Mouse (Mus musculus) embryonic facial prominence, embryonic 12.5 days (tissue): ENCODE results near the gene Chst5. TPM values are rescaled to one million over a fixed set of nuclear protein-coding genes. Genes with fewer than 3 reads are reported as not detected.

Experiments used
- ATAC-seq: fragments of 200-750 bp; cut with Nextera tagmentation; 2 replicates; pipeline ENCODE4 v1.8.0; 2017; ENCODE audit not compliant: insufficient number of reproducible peaks, insufficient read depth, low FRiP score, low TSS enrichment
- H3K27ac ChIP-seq: fragments of 300-500 bp; sonication (generic); 2 replicates; pipeline ENCODE4 v1.5.1; 2016; ENCODE audit warnings: mild to moderate bottlenecking
- H3K27me3 ChIP-seq: fragments of 300-500 bp; sonication (generic); 2 replicates; pipeline ENCODE4 v1.6.1; 2016; ENCODE audit warnings: mild to moderate bottlenecking, moderate library complexity
- H3K36me3 ChIP-seq: fragments of 300-500 bp; sonication (generic); 2 replicates; pipeline ENCODE4 v1.6.1; 2016; ENCODE audit warnings: mild to moderate bottlenecking
- H3K4me1 ChIP-seq: fragments of 300-500 bp; sonication (generic); 2 replicates; pipeline ENCODE4 v1.6.1; 2016
- H3K4me2 ChIP-seq: fragments of 300-500 bp; sonication (generic); replicated peaks from 2 replicates; pipeline ENCODE4 v1.6.1; 2016; ENCODE audit warnings: mild to moderate bottlenecking, moderate library complexity
- H3K4me3 ChIP-seq: fragments of 300-500 bp; sonication (generic); 2 replicates; pipeline ENCODE4 v1.5.1; 2016; ENCODE audit warnings: mild to moderate bottlenecking
- H3K9ac ChIP-seq: fragments of 300-500 bp; sonication (generic); 2 replicates; pipeline ENCODE4 v1.6.1; 2016; ENCODE audit warnings: mild to moderate bottlenecking, moderate library complexity
- H3K9me3 ChIP-seq: fragments of 300-500 bp; sonication (generic); 2 replicates; pipeline ENCODE4 v1.6.1; 2016; ENCODE audit warnings: mild to moderate bottlenecking, moderate library complexity
- WGBS: fragments of 180-500 bp; shearing (Covaris S2); methylation state at CpG from one replicate; pipeline ENCODE4 v1.1.7; 2016; 5-methylcytosine and 5-hydroxymethylcytosine counted together
- polyA plus RNA-seq: library from polyadenylated mRNA; unstranded; fragments of >200 nt; fragmentation: Nextera tagmentation; extraction: Ambion mirVana; gene quantifications from 2 replicates; pipeline ENCODE4 v1.2.1, GENCODE M21; 2016

The Chst5 gene
- polyA plus RNA-seq, 1 experiment from 2014 or later = 2.9 TPM

GRCm38 (mm10) chr8:111924976-111925375 is 14.7 kb upstream of the Chst5 start:
- no peak overlapping the region for H3K4me3 ChIP-seq
- no peaks in the 10 kb centered on the region for H3K27me3 ChIP-seq
- no peak overlapping the region for H3K9ac ChIP-seq
- no peaks in the 10 kb centered on the region for H3K9me3 ChIP-seq
- no peak for ATAC-seq
- no peak overlapping the region for H3K4me2 ChIP-seq
- 81% methylated on average over 7 of the region's 7 CpGs for whole genome bisulfite sequencing
- 0 out of 2 replicates have a peak, but pooled peaks cover 3% of the 10 kb centered on the region for H3K36me3 ChIP-seq
- no peaks in the 10 kb centered on the region for H3K4me1 ChIP-seq
- H3K27ac ChIP-seq = no peak overlapping the region

DNA sequence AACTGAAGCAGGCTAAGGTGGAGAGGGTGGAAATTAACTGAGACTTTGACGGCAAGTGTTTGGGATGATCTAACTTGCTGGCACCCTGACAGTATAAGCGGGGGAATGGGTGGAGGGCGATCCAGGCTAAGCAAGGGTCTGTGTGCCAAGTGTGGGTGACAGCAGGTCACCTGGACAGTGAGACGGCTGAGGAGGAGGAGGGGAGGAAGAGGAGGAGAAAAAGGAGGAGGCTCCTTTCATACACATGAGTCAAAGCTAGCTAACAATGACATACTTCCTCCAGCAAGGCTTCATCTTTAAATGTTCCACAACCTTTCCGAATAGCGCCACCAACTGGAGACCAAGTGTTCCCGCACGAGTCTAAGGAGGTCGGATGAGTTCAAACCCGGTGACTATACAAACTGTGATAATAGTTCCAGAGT is 13.1 kb upstream of the Chst5 start:
- Histone ChIP-seq H3K36me3 (0 out of 2 replicates have a peak, but pooled peaks cover 8% of the 10 kb centered on the region), H3K27me3 (no peaks in the 10 kb centered on the region), H3K9me3 (no peaks in the 10 kb centered on the region), H3K9ac (no peak overlapping the region), H3K4me1 (no peaks in the 10 kb centered on the region), H3K4me2 (no peak overlapping the region), H3K4me3 (no peak overlapping the region), H3K27ac (no peak overlapping the region)
- no peak for ATAC-seq
- WGBS = 31% methylated on average over 10 of the region's 10 CpGs

GRCm38 (mm10) chr8:111920971-111921370 is 10.7 kb upstream of the Chst5 start:
- H3K9ac ChIP-seq = no peak overlapping the region
- no peaks in the 10 kb centered on the region for H3K27me3 ChIP-seq
- no peak overlapping the region for H3K4me3 ChIP-seq
- WGBS = 82% methylated on average over 4 of the region's 4 CpGs
- H3K27ac ChIP-seq = no peak overlapping the region
- 0 out of 2 replicates have a peak, but pooled peaks cover 11% of the 10 kb centered on the region for H3K36me3 ChIP-seq
- no peaks in the 10 kb centered on the region for H3K9me3 ChIP-seq
- H3K4me2 ChIP-seq = no peak overlapping the region
- H3K4me1 ChIP-seq = no peaks in the 10 kb centered on the region
- no peak for ATAC-seq

DNA sequence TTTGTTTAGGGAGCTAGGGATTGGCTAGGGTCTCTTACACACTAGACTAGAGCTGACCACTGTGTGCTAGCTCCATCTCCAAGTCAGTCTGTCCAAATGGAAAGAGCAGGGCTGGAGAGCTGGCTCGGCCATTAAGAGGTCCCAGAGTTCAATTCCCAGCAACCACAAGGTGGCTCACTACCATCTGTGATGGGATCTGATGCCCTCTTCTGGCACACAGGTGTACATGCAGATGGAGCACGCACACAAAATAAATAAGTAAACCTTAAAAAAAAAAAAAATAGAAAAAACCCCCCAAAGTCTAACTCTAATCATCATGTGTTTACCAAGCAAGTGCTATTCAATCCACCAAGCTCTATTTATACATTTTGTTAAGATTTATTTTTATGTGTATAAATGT is 9.4 kb upstream of the Chst5 start:
- WGBS = 83% methylated on average over 2 of the region's 2 CpGs
- no peaks in the 10 kb centered on the region for H3K9me3 ChIP-seq
- no peak for ATAC-seq
- no peaks in the 10 kb centered on the region for H3K4me1 ChIP-seq
- no peak overlapping the region for H3K9ac ChIP-seq
- H3K4me3 ChIP-seq = no peak overlapping the region
- no peak overlapping the region for H3K4me2 ChIP-seq
- H3K27me3 ChIP-seq = no peaks in the 10 kb centered on the region
- H3K36me3 ChIP-seq = 0 out of 2 replicates have a peak, but pooled peaks cover 11% of the 10 kb centered on the region
- no peak overlapping the region for H3K27ac ChIP-seq

DNA sequence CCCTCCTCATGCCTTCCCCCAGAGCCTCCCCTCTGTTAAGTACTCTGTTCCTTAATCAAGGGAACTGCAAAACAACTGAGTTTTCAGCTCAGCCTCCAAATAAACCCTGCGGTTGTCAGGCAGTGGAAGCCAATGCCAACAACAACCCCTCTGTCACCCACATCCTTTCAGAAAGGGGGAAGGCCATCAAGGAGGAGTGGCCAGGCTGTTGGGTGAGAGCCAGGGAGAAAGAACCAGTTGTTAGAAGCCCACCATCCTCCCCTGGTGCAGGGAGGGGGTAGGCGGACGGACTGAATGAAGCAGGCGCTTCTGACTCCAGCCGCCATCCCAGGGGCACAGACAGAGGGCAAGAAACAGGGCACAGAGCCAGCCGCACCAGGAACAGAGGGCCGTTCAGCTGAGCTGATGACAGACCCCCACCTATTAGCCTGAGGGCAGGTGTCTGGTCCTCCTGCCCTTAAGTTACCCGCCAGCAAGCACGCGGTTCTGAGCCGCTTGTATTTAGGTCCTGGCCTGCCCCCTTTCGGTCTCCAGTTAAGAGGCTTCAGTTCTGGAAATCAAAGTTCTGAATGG is 2.7 kb upstream of the Chst5 start:
- no peak overlapping the region for H3K9ac ChIP-seq
- 18% methylated on average over 12 of the region's 12 CpGs for WGBS
- peak; percentile 75 for ATAC-seq
- H3K27me3 ChIP-seq = peaks cover 17% of the 10 kb centered on the region
- H3K4me1 ChIP-seq = peaks cover 17% of the 10 kb centered on the region; the same call in 1 of the 2 replicates
- no peak overlapping the region for H3K27ac ChIP-seq
- H3K36me3 ChIP-seq = 0 out of 2 replicates have a peak, but pooled peaks cover under 1% of the 10 kb centered on the region
- H3K9me3 ChIP-seq = no peaks in the 10 kb centered on the region
- H3K4me3 ChIP-seq = no peak overlapping the region
- H3K4me2 ChIP-seq = 0 out of 2 replicates have a peak overlapping the region, but pooled peaks have one; percentile 12

- no peak overlapping the region for H3K9ac ChIP-seq
- no peak overlapping the region for H3K4me3 ChIP-seq
- H3K36me3 ChIP-seq = no peaks in the 10 kb centered on the region
- H3K4me1 ChIP-seq = peaks cover 17% of the 10 kb centered on the region; the same call in 1 of the 2 replicates
- WGBS = 45% methylated on average over 7 of the region's 7 CpGs
- no peak overlapping the region for H3K27ac ChIP-seq
- H3K4me2 ChIP-seq = no peak overlapping the region
- no peaks in the 10 kb centered on the region for H3K9me3 ChIP-seq
- peaks cover 17% of the 10 kb centered on the region for H3K27me3 ChIP-seq
- ATAC-seq = no peak
These were observed 1.3 kb upstream of the Chst5 start for GRCm38 (mm10) chr8:111911572-111911971.

- Histone ChIP-seq H3K36me3 (no peaks in the 10 kb centered on the region), H3K27ac (no peak overlapping the region), H3K4me2 (no peak overlapping the region), H3K27me3 (peaks cover 16% of the 10 kb centered on the region), H3K9me3 (no peaks in the 10 kb centered on the region), H3K4me3 (no peak overlapping the region), H3K9ac (no peak overlapping the region), H3K4me1 (peaks cover 21% of the 10 kb centered on the region)
- WGBS = 63% methylated on average over 8 of the region's 8 CpGs
- no peak for ATAC-seq
These were observed 4.6 kb downstream of the Chst5 start for GRCm38 (mm10) chr8:111905500-111906121.

DNA sequence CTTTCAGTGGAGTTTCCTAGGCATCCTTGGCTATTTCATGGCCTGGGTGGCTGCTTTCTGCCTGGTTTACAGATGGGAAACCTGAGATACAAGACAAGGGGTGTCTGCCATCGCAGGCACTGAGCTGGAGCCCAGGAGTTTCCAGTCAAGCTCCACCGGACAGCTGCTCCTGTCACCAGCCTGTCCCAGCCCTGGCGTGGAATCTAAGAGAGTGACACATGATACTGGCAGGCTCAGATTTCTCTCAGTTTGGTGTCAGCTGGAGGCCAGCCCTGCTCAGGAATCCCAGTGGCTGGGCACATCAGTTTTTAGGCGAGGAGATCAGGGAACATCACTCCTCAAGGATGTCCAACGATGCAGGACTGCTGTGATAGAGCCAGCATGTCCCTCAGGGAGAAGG is 8.2 kb downstream of the Chst5 start:
- Histone ChIP-seq H3K27me3 (no peaks in the 10 kb centered on the region), H3K4me1 (peaks cover 12% of the 10 kb centered on the region), H3K9ac (no peak overlapping the region), H3K4me3 (no peak overlapping the region), H3K9me3 (no peaks in the 10 kb centered on the region), H3K27ac (no peak overlapping the region), H3K36me3 (no peaks in the 10 kb centered on the region), H3K4me2 (no peak overlapping the region)
- 12% methylated on average over 5 of the region's 5 CpGs for WGBS
- ATAC-seq = peak; percentile 47; the same call in 1 of the 2 replicates

DNA sequence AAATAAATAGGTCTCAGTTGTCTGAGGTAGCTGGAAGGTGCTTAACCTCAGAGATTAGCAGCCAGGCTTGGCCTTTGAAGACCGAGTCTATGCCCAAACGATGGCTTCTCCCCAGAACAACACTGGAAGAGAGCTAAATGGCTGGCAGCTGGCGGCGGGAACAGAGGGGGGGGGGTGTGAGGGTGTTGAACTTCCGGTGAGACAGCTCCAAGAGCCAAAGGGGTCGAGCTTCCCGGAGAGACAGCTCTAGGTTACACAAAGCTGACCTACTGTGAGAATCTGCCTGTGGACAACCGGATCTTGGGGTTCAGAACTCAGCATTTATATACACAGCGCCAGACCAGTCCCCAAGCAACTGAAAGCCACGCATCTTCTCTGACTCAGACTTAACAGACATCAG is 11.7 kb downstream of the Chst5 start:
- WGBS = 31% methylated on average over 10 of the region's 10 CpGs
- Histone ChIP-seq H3K27me3 (no peaks in the 10 kb centered on the region), H3K27ac (no peak overlapping the region), H3K36me3 (no peaks in the 10 kb centered on the region), H3K4me2 (no peak overlapping the region), H3K9me3 (0 out of 2 replicates have a peak, but pooled peaks cover 3% of the 10 kb centered on the region), H3K4me3 (no peak overlapping the region), H3K9ac (no peak overlapping the region), H3K4me1 (peaks cover 12% of the 10 kb centered on the region)
- no peak for ATAC-seq

- whole genome bisulfite sequencing = 86% methylated on average over 7 of the region's 7 CpGs
- no peak overlapping the region for H3K9ac ChIP-seq
- H3K27me3 ChIP-seq = peaks cover 24% of the 10 kb centered on the region
These were observed 15.3 kb downstream of the Chst5 start for GRCm38 (mm10) chr8:111894955-111895354.

GRCm38 (mm10) chr8:111892615-111893014 is 17.6 kb downstream of the Chst5 start:
- WGBS = 60% methylated on average over 5 of the region's 5 CpGs
- Histone ChIP-seq H3K9ac (no peak overlapping the region), H3K9me3 (0 out of 2 replicates have a peak, but pooled peaks cover 3% of the 10 kb centered on the region), H3K27ac (no peak overlapping the region), H3K36me3 (no peaks in the 10 kb centered on the region), H3K4me3 (no peak overlapping the region), H3K4me1 (peaks cover 17% of the 10 kb centered on the region), H3K27me3 (peaks cover 41% of the 10 kb centered on the region), H3K4me2 (no peak overlapping the region)
- no peak for ATAC-seq

More at GRCm38 (mm10) chr8:111894955-111895354, 15.3 kb downstream of the Chst5 start:
- no peak overlapping the region for H3K27ac ChIP-seq
- H3K4me1 ChIP-seq = peaks cover 8% of the 10 kb centered on the region
- H3K4me3 ChIP-seq = no peak overlapping the region
- no peak overlapping the region for H3K4me2 ChIP-seq
- no peaks in the 10 kb centered on the region for H3K36me3 ChIP-seq
- ATAC-seq = no peak
- H3K9me3 ChIP-seq = 0 out of 2 replicates have a peak, but pooled peaks cover 3% of the 10 kb centered on the region

- 13% methylated on average over 8 of the region's 8 CpGs for WGBS
- 0 out of 2 replicates have a peak, but pooled peaks cover 3% of the 10 kb centered on the region for H3K9me3 ChIP-seq
- H3K36me3 ChIP-seq = no peaks in the 10 kb centered on the region
- H3K27me3 ChIP-seq = peaks cover 41% of the 10 kb centered on the region
- no peak overlapping the region for H3K4me2 ChIP-seq
- H3K27ac ChIP-seq = no peak overlapping the region
- H3K4me1 ChIP-seq = peaks cover 17% of the 10 kb centered on the region
- no peak overlapping the region for H3K9ac ChIP-seq
- ATAC-seq = no peak
- H3K4me3 ChIP-seq = no peak overlapping the region
These were observed 18.3 kb downstream of the Chst5 start for GRCm38 (mm10) chr8:111891983-111892382.
